Mouse (Mus musculus) midbrain, embryonic 14.5 days (tissue): ENCODE measurements at regions not wholly inside any gene's neighbourhood (a gene's known extent, or its start where the extent isn't known, plus 50 kb on each side); places are given as distances from the start of the nearest gene placed in this dataset.

Experiments used
- ATAC-seq: fragments of 200-750 bp; cut with Nextera tagmentation; 2 replicates; pipeline ENCODE4 v1.8.0; 2017; ENCODE audit warnings: moderate number of reproducible peaks, moderate library complexity; ENCODE audit not compliant: low FRiP score, low TSS enrichment
- DNase-seq: peaks from one replicate; pipeline ENCODE4 v3.0.0-alpha.2; 2015
- H3K27ac ChIP-seq: fragments of 300-500 bp; sonication (generic); replicated peaks from 2 replicates; pipeline ENCODE4 v1.5.1; 2014; ENCODE audit warnings: mild to moderate bottlenecking, low read depth, low read length, moderate library complexity
- H3K27me3 ChIP-seq: fragments of 300-500 bp; sonication (generic); 2 replicates; pipeline ENCODE4 v1.6.1; 2014; ENCODE audit warnings: low read length, control low read depth, mixed read lengths; ENCODE audit not compliant: control insufficient read depth, insufficient read depth
- H3K36me3 ChIP-seq: fragments of 300-500 bp; sonication (generic); 2 replicates; pipeline ENCODE4 v1.6.1; 2014; ENCODE audit warnings: low read length, control low read depth; ENCODE audit not compliant: control insufficient read depth, insufficient read depth
- H3K4me1 ChIP-seq: fragments of 300-500 bp; sonication (generic); 2 replicates; pipeline ENCODE4 v1.6.1; 2014; ENCODE audit warnings: mild to moderate bottlenecking, antibody characterized with exemption, low read length, control low read depth; ENCODE audit not compliant: control insufficient read depth, insufficient read depth
- H3K4me2 ChIP-seq: fragments of 300-500 bp; sonication (generic); 2 replicates; pipeline ENCODE4 v1.6.1; 2014; ENCODE audit warnings: mild to moderate bottlenecking, low read length, moderate library complexity
- H3K4me3 ChIP-seq: fragments of 300-500 bp; sonication (generic); replicated peaks from 2 replicates; pipeline ENCODE4 v1.5.1; 2014; ENCODE audit warnings: low read depth, low read length
- H3K9ac ChIP-seq: fragments of 300-500 bp; sonication (generic); replicated peaks from 2 replicates; pipeline ENCODE4 v1.6.1; 2014; ENCODE audit warnings: mild to moderate bottlenecking, low read length, moderate library complexity
- H3K9me3 ChIP-seq: fragments of 300-500 bp; sonication (generic); 2 replicates; pipeline ENCODE4 v1.6.1; 2016; ENCODE audit warnings: low read length, control low read depth, mixed read lengths; ENCODE audit not compliant: control insufficient read depth
- WGBS: fragments of 180-500 bp; shearing (Covaris S2); extraction: QIAGEN DNeasy Blood & Tissue Kit; methylation state at CpG from one replicate; pipeline ENCODE4 v1.1.7; 2014; 5-methylcytosine and 5-hydroxymethylcytosine counted together

GRCm38 (mm10) chr6:24384193-24384888, 130.5 kb downstream of the Iqub start:
- ATAC-seq (0 out of 2 replicates have a peak, but pooled peaks have one; percentile 43), DNase-seq (no peak)
- no peak overlapping the region for H3K4me2 ChIP-seq
- no peak overlapping the region for H3K27ac ChIP-seq
- no peaks in the 10 kb centered on the region for H3K9me3 ChIP-seq
- H3K9ac ChIP-seq = no peak overlapping the region
- no peaks in the 10 kb centered on the region for H3K36me3 ChIP-seq
- H3K4me1 ChIP-seq = no peaks in the 10 kb centered on the region
- no peak overlapping the region for H3K4me3 ChIP-seq
- WGBS = 88% methylated on average over 11 of the region's 11 CpGs
- no peaks in the 10 kb centered on the region for H3K27me3 ChIP-seq

GRCm38 (mm10) chr6:24379859-24380258, 135.0 kb downstream of the Iqub start:
- Histone ChIP-seq H3K27me3 (no peaks in the 10 kb centered on the region), H3K9ac (no peak overlapping the region), H3K4me2 (no peak overlapping the region), H3K4me3 (no peak overlapping the region), H3K9me3 (no peaks in the 10 kb centered on the region), H3K36me3 (no peaks in the 10 kb centered on the region), H3K27ac (no peak overlapping the region), H3K4me1 (no peaks in the 10 kb centered on the region)
- DNase-seq = no peak
- ATAC-seq = no peak
- WGBS = 89% methylated on average over 2 of the region's 2 CpGs

GRCm38 (mm10) chr6:24376728-24377127, 138.1 kb downstream of the Iqub start:
- no peak overlapping the region for H3K27ac ChIP-seq
- H3K9ac ChIP-seq = no peak overlapping the region
- H3K4me3 ChIP-seq = no peak overlapping the region
- ATAC-seq = peak; percentile 18; the same call in 1 of the 2 replicates
- H3K36me3 ChIP-seq = no peaks in the 10 kb centered on the region
- no peaks in the 10 kb centered on the region for H3K27me3 ChIP-seq
- WGBS = 54% methylated on average over 4 of the region's 4 CpGs
- no peak overlapping the region for H3K4me2 ChIP-seq
- H3K9me3 ChIP-seq = no peaks in the 10 kb centered on the region
- no peaks in the 10 kb centered on the region for H3K4me1 ChIP-seq
- peak; percentile 21 for DNase-seq

GRCm38 (mm10) chr6:24373161-24373560, 141.7 kb downstream of the Iqub start:
- Histone ChIP-seq H3K27me3 (no peaks in the 10 kb centered on the region), H3K9me3 (no peaks in the 10 kb centered on the region), H3K4me3 (no peak overlapping the region), H3K27ac (no peak overlapping the region), H3K36me3 (no peaks in the 10 kb centered on the region), H3K4me1 (no peaks in the 10 kb centered on the region), H3K9ac (no peak overlapping the region), H3K4me2 (no peak overlapping the region)
- DNase-seq = no peak
- 84% methylated on average over 6 of the region's 6 CpGs for WGBS
- no peak for ATAC-seq

GRCm38 (mm10) chr6:24371680-24372079, 143.2 kb downstream of the Iqub start:
- H3K9me3 ChIP-seq = no peaks in the 10 kb centered on the region
- H3K4me2 ChIP-seq = no peak overlapping the region
- ATAC-seq (no peak), DNase-seq (no peak)
- no peak overlapping the region for H3K4me3 ChIP-seq
- H3K9ac ChIP-seq = no peak overlapping the region
- H3K27me3 ChIP-seq = no peaks in the 10 kb centered on the region
- no peak overlapping the region for H3K27ac ChIP-seq
- H3K36me3 ChIP-seq = no peaks in the 10 kb centered on the region
- WGBS = 67% methylated on average over 1 of the region's 1 CpGs
- H3K4me1 ChIP-seq = no peaks in the 10 kb centered on the region

GRCm38 (mm10) chr6:24350882-24351281, 164.0 kb downstream of the Iqub start:
- 8% methylated on average over 5 of the region's 5 CpGs for WGBS
- no peaks in the 10 kb centered on the region for H3K27me3 ChIP-seq

GRCm38 (mm10) chr6:24348481-24349062, 166.3 kb downstream of the Iqub start:
- H3K4me1 ChIP-seq = no peaks in the 10 kb centered on the region; the same call in 1 of the 2 replicates
- H3K4me2 ChIP-seq = peak overlapping the region; percentile 28
- H3K4me3 ChIP-seq = no peak overlapping the region
- no peaks in the 10 kb centered on the region for H3K36me3 ChIP-seq
- H3K9me3 ChIP-seq = no peaks in the 10 kb centered on the region
- DNase-seq = no peak
- H3K27me3 ChIP-seq = no peaks in the 10 kb centered on the region
- ATAC-seq = no peak
- H3K27ac ChIP-seq = no peak overlapping the region
- 64% methylated on average over 8 of the region's 8 CpGs for WGBS
- no peak overlapping the region for H3K9ac ChIP-seq

More at GRCm38 (mm10) chr6:24350882-24351281, 164.0 kb downstream of the Iqub start:
- Histone ChIP-seq H3K9ac (no peak overlapping the region), H3K9me3 (no peaks in the 10 kb centered on the region), H3K36me3 (no peaks in the 10 kb centered on the region), H3K4me2 (no peak overlapping the region), H3K4me1 (no peaks in the 10 kb centered on the region; the same call in 1 of the 2 replicates), H3K27ac (no peak overlapping the region), H3K4me3 (no peak overlapping the region)
- peak; percentile 88 for ATAC-seq
- peak; percentile 87 for DNase-seq

- 43% methylated on average over 13 of the region's 13 CpGs for WGBS
- no peaks in the 10 kb centered on the region for H3K9me3 ChIP-seq
- ATAC-seq (0 out of 2 replicates have a peak, but pooled peaks have one; percentile 21), DNase-seq (peak; percentile 41)
- no peaks in the 10 kb centered on the region for H3K27me3 ChIP-seq
- no peaks in the 10 kb centered on the region for H3K36me3 ChIP-seq
- H3K27ac ChIP-seq = no peak overlapping the region
- H3K9ac ChIP-seq = no peak overlapping the region
- no peak overlapping the region for H3K4me3 ChIP-seq
- no peaks in the 10 kb centered on the region; the same call in 1 of the 2 replicates for H3K4me1 ChIP-seq
- peak overlapping the region; percentile 28 for H3K4me2 ChIP-seq
Observed at GRCm38 (mm10) chr6:24347745-24348480, 167.0 kb downstream of the Iqub start.
